Mouse (Mus musculus) urinary bladder, postnatal 25 days (tissue): ENCODE measurements at regions not wholly inside any gene's neighbourhood (a gene's known extent, or its start where the extent isn't known, plus 50 kb on each side); places are given as distances from the start of the nearest gene placed in this dataset.
"Not testable (repeated sequence)": the region's sequence is repeated elsewhere in the genome, so short reads cannot be mapped to it uniquely, and the experiment has no call there.

Experiments used
- DNase-seq: peaks from one replicate; pipeline ENCODE4 v3.0.0; 2022; ENCODE audit warnings: low spot score

DNA sequence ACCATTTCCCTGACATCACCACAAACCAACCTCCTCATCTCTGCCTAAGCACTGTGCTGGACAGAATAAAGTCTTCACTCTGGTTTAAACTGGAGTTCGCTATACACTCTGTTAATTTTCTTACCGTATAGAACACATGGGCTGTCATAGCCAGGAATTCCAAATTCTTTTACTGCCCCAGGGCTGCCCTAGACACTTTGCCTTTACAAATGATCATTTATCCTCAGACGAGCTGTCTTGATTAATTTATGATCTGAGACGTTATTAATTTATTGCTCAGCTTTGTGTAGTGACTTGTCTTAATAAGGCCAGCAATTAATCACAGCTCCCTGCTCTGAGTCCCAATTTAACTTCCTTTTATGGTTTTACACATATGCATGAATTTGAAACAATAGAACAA, 125.2 kb upstream of the Lnx1 start:
- DNase-seq: no peak

DNA sequence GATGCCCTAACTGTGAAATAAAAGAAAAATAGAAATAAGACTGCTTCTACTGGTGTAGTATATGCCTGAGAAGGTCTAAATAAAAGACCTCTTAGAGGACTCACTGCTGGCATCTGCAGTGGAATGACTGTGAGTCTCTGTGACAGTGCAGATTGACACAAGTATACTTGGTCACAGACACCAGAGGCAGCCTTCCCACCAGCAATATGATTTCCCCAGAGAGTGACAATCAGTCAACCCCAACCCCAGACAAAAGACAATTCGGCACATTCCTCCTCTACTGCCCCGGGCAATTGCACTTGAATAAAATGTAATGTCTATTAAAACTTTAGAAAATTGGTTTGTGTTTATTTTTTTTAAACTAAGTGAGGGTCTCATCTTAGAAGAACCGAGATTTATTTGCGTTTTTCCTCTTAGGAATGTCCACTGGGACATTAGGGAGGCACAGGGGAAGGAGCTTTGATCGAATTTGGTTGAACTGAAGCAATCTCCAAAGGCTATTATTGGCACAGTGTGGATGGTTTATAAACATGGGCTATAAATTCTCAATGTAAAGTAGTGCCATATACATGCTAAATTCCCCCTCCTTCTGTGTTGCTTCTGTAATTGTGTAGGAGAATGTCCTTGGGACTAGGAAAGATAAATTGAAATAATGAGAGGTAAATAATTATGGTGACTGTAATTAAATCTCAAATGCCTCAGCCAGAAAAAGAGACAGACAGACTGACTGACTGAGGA, 123.0 kb upstream of the Lnx1 start:
- no peak for DNase-seq

DNA sequence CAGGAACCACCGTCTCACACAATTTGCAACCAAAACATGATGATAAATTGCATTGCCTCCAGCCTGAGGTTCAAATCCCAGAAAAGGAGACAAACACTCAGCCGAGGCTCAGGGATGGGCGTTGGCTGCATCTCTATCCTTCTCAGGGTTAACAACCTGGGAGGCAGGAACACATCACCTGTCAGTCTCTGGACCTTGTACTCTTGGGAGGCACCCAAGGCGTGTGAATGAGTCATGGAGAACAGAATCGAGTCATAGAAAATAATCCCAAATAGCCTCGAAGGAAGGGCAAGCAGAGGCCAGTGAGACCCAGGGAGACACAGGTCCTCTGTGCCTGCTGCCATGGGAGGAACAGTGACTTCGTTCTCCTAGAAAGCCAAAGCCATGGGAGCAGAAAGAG, 121.0 kb upstream of the Lnx1 start:
- no peak for DNase-seq

DNA sequence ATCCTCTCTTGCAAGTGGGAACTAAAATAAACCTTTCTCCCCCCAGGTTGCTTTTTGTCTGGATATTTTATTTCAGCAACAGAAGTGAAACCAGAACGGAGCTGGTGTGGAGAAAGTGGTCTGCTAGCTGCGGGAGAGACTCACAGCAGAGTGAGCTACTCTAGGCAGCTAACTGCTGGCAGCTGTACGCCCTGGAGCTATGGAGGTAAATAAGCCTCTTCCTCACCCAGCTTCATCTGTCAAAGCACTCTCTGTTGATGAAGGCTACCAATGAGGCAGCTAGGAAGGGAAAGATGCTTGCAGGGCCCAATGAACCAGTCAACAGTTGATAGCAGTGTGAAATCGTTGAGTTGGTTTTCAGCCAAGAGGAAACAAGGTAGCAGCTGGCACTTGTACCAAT, 119.3 kb upstream of the Lnx1 start:
- no peak for DNase-seq

DNA sequence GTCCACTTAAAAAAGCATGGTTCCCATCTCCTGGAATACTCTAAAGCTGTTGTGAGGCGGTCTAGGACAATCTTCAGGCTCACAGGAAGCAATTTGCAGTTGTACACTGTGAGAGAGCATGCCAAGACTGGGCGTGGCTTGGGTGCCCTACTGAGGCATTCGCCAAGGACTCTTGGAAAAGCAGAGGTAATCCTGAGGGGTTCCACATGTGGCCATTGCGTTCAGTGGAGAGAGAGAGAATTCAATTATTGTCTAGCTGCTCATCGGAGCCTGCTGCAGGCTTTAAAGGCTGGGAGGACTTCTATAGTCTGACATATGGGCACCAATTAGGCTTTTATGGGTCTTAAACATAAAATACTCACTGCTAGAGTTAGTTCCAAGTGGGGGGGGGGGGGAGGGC, 113.8 kb upstream of the Lnx1 start:
- no peak for DNase-seq

DNA sequence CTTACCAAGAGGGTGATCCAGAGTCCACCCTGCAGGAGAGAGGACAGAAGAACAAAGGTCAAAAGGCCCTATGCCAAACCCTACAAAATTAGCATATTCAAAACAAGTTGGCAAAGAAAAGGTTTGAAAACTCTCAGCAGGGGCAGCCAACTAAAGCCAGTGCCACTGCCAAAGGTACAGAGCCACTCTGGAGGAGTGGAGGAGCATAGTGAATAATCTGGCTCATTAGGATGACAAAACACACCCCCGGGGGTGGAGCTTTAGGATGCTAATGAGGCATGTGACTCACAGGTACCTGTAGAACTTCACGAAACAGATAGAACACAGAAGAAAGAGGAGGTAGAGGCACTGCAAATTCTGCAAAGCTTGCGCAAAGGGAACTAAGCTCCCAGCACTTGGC, 110.7 kb upstream of the Lnx1 start:
- no peak for DNase-seq

DNA sequence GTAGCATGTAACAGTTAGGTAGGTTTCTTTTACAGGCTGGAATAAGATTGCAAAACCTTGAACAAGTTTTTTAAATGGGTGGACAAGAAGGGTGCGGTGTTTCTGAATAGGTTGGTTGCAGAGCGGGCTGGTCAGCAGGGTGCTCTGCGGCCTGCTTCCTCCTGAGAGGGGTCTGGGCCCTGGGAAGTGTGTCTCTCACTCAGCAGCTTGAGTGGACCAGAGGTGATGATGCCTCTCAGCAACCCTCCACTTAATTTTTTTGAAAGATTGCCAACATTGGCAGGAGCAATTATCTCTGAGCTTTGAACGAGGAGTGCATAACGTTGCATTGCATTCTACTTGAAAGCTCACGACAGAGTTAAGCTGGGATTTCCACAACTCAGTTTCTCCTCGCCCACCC, 108.3 kb upstream of the Lnx1 start:
- no peak for DNase-seq

DNA sequence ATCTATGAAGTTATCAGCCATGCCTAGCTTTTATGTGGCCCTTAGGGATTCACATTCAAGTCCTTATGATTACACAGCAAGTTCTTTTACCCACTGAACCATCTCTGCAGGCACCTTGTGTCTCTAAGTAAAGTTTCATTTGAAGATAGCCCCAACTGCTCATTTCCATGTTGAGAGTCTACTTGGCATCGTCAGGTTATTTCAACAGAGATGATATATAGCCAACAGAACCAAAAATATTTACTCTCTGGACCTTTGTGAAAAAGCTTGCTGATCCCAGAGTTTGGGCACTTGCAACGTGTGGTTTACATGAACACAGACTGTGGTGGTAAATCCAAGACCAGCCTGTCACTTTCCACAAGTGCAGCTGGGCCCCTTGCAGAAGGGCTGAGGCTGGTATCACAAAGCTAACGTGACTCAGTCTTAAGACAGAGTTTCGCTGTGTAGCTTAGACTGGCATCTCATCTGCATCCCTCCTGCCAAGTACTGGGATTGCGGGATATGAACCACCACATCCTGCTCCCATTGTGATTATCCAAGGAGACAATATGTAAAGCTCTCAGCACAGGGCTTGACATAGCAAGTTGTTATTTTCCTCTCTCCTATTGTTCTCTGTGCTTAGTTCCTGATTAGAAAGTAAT, 105.0 kb upstream of the Lnx1 start:
- DNase-seq: no peak

DNA sequence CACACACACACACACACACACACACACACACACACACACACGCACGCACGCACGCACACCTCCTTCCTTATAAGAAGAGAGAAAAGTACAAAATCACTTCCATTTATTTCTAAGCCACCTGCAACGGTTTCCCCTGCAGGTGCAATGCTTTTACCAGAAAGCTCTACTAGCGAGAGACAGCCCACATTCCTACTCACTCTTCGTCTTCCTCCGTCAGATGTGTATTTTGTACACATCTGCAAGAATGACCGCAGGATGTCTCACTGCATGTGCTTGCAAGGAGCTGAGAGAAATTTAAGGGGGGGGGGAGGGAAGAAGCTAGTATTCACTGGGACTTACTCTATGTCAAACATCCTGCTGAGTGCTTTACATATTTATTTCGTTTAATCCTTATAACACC, 99.2 kb upstream of the Lnx1 start:
- DNase-seq: no peak

DNA sequence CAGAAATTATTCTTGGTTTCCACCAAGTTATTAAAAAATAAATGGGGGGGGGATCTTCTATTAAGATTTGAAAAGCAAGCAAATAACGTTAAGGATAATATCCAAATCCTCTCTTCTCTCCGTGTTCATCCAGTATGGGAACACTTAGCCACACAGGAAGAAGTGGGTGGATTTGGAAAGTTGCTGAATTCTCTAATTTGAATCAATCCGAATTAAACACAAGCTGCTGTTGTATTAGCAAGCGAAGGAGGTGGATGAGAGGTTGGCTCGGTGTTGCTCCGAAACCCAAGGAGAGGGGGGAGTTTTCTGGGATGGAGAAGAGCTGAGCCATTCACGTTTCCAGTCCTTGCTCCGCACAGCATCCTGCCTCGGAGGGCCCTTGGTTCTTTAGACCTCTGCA, 97.6 kb upstream of the Lnx1 start:
- DNase-seq: no peak

DNA sequence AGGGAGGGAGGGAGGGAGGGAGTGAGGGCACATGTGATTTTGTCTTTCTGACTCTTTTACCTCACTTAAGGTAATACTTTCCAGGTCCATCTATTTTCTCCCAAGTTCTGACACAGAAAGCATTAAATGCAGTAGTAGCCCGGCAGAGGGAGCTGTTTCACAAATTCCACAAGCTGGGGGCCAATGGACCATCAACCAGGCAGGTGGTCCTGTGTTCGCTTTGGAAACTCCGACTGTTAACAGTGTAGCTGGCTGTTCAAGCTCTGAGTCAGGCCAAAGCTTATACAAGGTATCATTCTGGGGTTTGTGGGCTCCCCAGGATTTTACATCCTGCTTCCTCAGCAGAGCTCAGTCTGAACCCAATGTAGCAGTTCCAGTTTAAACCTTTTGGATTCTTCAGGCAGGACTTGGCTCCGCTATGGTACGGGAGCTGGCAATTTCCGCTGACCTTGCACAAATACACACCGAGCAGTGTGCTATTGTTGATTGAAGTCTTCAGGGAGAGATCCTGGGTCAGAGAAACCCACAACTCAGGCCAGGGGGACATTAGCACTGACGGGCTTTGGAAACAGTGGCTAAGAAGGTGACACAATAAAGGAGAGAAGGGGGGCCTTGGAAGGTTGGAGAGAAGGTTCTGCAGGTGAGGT, 93.8 kb upstream of the Lnx1 start:
- peak; percentile 45 for DNase-seq

DNA sequence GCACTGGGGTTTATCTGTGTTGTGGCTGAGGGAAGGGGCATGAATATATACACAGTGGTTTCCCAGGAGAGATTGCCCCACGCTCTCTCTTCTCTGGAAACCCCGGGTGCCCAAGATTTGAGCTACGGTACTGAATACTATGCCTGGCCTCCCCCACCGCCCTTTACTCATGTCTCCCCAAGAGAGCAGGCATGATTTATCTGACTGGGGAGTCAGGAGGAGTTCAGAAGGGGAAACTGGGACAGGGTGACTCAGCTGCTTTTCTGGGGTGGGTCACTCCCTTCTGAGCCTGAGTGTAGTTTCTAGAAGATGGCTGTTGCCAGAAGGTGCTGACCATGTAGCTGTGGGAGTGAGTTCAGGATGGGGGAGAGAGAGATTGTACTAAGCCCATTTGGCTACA, 92.0 kb upstream of the Lnx1 start:
- DNase-seq: peak; percentile 9

DNA sequence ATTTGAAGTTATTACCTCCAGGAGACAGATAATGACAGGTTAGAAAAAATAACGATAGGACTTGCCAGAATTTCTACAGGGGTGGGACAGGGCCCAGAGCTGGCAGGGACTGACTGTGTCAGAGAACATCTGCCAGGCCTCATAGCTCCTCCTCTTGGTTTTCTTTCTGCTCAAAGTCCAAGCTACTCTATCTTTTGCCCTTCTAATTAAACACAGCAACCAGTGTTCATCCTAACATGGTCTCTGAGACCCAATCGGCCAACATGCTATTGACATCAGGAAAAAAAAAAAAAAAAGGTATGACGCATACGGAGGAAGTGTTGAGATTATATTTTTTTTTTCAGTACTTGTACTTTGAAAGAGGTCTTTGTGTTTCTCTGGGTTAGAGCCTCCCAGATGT, 90.7 kb upstream of the Lnx1 start:
- DNase-seq: no peak

DNA sequence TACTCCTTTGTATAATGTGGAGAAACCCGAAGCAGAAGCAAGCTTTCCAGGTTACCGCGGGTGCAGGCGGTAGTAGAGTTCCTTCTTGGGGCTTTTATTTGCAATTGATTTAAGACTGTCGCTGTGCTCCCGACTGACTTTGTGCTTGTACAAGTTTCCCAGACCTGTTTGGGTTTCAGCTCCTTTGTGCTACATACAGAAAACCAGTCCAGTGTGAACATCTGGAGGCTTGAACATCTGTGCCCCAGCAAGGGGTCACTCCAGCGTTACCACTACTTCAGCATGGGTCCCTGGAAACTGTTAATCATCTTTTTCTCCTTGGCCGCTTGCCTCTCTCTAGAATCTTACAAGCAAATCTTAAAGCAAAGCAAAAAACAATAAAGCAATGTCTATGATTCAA, 90.2 kb upstream of the Lnx1 start:
- no peak for DNase-seq

DNA sequence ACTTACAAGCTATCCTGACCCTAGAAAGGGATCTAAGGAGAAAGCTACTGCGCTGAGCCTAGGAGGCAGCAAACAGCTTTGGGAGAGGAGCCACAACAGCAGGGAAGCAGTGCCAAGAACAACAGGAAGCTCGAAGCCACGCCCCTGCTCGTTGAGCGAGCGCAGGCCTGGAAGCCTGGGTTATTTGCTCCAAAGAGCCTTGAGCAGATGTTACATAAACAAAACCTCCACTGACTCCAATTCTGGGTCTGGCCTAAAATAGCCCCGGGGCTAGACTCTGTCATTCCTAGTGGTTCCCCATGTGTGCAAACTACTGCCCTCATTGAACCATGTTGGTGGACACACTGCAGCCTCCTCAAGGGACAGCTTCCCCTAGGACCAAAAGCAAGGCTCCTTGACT, 89.6 kb upstream of the Lnx1 start:
- DNase-seq: peak; percentile 62

DNA sequence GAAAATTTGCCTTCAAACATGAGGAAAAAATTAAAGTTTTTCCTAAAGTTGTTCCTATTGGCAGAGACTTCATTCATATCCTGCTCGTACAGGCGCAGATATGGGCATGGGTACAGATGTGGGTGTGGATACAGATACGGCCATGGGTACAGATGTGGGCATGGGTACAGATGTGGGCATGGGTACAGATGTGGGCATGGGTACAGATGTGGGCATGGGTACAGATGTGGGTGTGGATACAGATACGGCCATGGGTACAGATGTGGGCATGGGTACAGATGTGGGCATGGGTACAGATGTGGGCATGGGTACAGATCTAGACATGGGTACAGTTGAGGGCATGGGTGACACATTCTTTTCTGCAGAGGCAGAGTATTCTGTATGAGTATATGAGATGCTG, 87.8 kb upstream of the Lnx1 start:
- DNase-seq: not testable (repeated sequence)

DNA sequence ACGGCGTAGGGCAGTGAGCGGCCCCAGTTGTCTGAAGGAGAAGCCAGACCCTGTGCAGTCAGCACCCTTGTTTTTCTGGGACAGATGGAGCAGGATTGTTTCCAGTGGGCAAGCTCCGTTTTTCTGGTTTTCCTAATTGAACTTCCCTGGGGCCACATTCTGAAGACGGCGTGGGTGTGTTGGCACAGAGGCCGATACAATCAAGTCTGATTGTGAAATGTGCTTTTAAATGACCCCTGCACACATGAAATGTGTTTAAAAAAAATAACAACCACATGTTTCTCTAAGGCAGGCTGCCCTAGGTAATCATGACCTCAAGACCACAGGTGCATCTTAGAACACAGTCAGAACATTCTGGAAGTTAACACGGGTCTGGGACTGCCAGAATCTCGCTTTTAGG, 81.2 kb upstream of the Lnx1 start:
- no peak for DNase-seq

DNA sequence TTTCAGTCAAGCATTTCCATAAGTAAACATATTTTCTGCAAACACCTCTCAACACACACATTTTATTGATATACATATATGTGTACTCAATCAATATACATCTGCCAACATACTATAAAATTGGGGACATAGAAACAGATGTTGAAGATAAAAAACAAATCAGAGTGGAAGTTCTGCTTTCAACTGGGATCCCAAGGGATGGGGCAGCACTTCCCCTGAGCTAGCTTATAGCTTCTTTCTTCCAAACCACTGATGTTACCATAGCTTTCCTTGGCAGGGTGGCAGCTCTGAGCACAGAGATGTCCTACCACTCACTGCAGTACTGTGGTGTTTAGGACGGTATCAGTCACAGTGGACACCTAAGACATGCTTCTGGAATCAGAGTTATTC, 75.4 kb upstream of the Lnx1 start:
- no peak for DNase-seq

DNA sequence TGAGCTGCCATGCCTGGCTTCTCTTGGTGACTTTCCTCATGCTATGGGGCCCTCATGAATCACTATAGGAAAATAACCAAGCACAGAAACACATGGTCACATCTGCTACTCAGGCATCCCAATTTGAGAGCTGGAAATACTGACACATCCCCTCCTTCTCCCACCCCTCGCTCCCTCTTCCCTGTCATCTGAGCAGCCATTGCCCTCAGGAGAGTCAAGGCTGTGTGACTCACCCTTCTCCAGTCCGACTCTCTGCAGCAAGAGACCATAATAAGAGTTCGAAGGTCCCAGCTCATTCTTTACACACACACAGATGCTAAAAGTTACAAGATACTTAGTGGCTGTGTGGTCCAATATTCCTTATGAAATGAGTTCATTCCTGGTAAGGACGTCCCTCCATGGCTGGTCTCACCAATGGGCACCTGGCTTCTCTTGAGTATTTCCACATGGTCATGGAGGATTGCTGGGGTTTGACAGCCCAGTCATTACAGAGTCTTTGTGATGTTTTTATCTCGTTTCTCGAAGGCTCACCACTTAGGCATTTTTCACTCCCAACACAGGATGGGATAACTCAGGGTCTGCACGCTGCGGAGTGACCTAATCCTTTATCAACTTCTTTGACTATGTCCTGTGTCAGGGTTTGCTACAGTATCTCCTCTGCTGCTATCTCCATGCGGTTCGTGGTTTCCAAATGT, 74.8 kb upstream of the Lnx1 start:
- no peak for DNase-seq

DNA sequence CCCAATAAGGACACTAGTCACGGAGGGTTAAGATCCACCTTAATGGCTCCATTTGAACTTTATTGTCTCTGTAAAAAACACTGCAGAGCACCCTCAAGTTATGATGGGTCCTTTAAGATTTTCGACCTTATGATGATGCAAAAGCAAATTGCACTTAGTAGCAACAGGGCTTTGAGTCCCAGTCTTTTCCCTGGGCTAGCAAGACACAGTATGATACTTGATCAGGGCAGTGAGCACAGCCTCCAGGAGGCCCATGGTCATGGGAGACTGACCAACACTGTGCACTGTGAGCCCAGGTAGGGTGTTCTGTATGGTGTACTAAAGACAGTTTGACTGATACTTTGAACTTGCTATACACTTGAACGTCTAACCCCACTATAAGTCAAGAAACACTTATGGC, 73.4 kb upstream of the Lnx1 start:
- no peak for DNase-seq

DNA sequence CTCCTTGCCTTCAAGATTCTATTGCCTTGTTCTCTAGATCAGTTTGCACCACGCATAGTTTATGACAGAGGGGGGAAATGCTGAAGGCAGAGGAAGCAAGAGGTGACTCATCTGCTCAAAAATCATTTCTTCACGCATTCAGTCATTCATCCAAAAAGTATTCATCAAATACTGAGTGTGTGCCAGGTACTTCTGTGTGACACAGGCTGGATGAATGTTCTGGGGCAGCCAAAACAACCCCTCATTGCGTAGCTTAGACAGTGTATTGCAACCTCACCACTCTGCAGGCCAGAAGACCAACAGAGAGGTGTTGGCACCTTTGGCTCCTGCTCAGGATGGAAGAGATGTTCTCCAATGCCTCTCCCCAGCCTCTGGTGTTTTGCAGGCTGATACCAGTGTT, 72.9 kb upstream of the Lnx1 start:
- no peak for DNase-seq

DNA sequence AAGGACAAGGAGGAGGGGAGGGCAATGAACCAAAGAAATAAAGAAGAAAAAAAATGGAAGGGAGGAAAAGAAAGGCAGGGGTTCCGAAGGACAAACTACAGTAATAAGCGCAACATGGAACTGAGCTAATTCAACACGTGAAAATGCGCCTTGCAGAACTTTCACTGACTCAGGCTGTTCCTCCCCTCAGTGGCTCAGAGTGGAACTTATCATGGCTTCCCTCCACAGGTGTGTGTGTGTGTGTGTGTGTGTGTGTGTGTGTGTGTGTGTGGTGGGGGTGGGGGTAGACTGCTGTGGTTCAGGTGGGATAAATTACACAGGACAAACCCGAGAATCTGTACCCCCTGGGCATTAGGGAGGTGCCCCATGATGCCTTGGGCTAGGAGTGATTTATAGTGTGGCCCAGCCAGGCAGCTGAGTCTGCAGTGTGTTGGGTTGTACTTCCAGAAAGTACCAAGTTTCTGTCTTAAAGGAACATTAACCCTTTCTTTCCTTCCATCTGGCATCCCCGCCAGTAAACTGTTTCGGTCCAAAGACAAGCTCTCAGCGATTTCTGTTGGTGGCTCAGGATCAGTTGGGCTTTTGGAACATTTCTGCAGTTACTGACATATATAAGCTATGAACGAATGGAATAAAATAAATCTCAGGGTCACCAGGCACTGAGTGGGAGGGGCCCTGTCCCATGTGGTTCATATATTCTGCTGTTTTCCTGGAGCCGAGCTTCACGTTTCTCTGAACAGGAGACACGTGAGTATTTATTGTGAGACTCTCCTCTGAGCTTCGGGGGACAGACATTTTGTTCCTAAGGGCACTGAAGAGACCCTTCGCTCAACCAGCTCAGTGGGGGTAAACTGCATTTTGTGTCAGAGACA, 71.1 kb upstream of the Lnx1 start:
- DNase-seq: no peak
